ENCODE assay signal across 8 mouse cellular contexts in genomic region chr4:140987476-140987875, GRCm38 (mm10). TPM values are rescaled to one million over a fixed set of nuclear protein-coding genes. Genes with fewer than 3 reads are reported as not detected.
DNase-seq lines count a peak whose midpoint lies in the region; ATAC-seq and TF ChIP-seq lines count a peak whose summit lies in the region.

No protein-coding gene starts in this region.

- H3K9me3 ChIP-seq in hindbrain, postnatal 0 days (ENCODE audit: low read length): no peaks in the 10 kb centered on the region
- H3K9me3 ChIP-seq in midbrain, embryonic 14.5 days (ENCODE audit: control insufficient read depth, low read length): no peaks in the 10 kb centered on the region

- H3K4me2 ChIP-seq in hindbrain, postnatal 0 days (ENCODE audit: low read depth, low read length): peak overlapping the region; percentile 78
- peak overlapping the region; percentile 76 for H3K4me2 ChIP-seq in midbrain, embryonic 14.5 days (ENCODE audit: low read length)

- ATAC-seq in hindbrain, postnatal 0 days: 0 out of 2 replicates have a peak, but pooled peaks have one; percentile 1
- no peak for ATAC-seq in midbrain, embryonic 14.5 days (ENCODE audit: low FRiP score, low TSS enrichment)

- peak overlapping the region; percentile 82 for H3K4me3 ChIP-seq in liver, adult 2 months (ENCODE audit: insufficient read depth, low read depth, low read length)
- H3K4me3 ChIP-seq in brown adipose tissue, adult 24 weeks (ENCODE audit: insufficient read depth, low read depth, low read length): peak overlapping the region; percentile 80
- H3K4me3 ChIP-seq in hindbrain, postnatal 0 days (ENCODE audit: low read length): peak overlapping the region; percentile 89
- peak overlapping the region; percentile 98 for H3K4me3 ChIP-seq in midbrain, embryonic 14.5 days (replicated peaks; ENCODE audit: low read depth, low read length)

- no peak for DNase-seq in liver, adult 2 months (ENCODE audit: extremely low read depth, low read depth, low spot score)
- DNase-seq in liver: no peak
- DNase-seq in hindbrain, postnatal 0 days (ENCODE audit: low spot score): no peak
- no peak for DNase-seq in midbrain, embryonic 14.5 days
- no peak for DNase-seq in left cerebral cortex, adult 8-10 months (ENCODE audit: low spot score in 2 of 2)
- no peak for DNase-seq in left cerebral cortex, adult 9 months (ENCODE audit: low spot score in 2 of 2)
- DNase-seq in kidney, adult 11 months: no peak

- no peak for TF ChIP-seq CTCF in liver, adult 2 months (IDR thresholded peaks at IDR 0.05; ENCODE audit: low read depth, low read length)
- TF ChIP-seq CTCF in hindbrain, postnatal 0 days (IDR thresholded peaks at IDR 0.05; ENCODE audit: low read depth): no peak

- no peak overlapping the region for H3K27ac ChIP-seq in liver, adult 2 months (replicated peaks; ENCODE audit: insufficient read depth, low read depth, low read length)
- peak overlapping the region; percentile 42; the same call in 1 of the 2 replicates for H3K27ac ChIP-seq in brown adipose tissue, adult 24 weeks (replicated peaks; ENCODE audit: low read depth, low read length)
- H3K27ac ChIP-seq in hindbrain, postnatal 0 days: peak overlapping the region; percentile 83; the same call in 1 of the 2 replicates
- peak overlapping the region; percentile 87; the same call in 1 of the 2 replicates for H3K27ac ChIP-seq in midbrain, embryonic 14.5 days (replicated peaks; ENCODE audit: low read depth, low read length)

- no peaks in the 10 kb centered on the region for H3K4me1 ChIP-seq in liver, adult 2 months (ENCODE audit: control insufficient read depth, insufficient read depth, low read length)
- peaks cover 7% of the 10 kb centered on the region; the same call in 1 of the 2 replicates for H3K4me1 ChIP-seq in brown adipose tissue, adult 24 weeks (ENCODE audit: control insufficient read depth, insufficient read depth, insufficient read length, low read length)
- peaks cover 14% of the 10 kb centered on the region; the same call in 1 of the 2 replicates for H3K4me1 ChIP-seq in hindbrain, postnatal 0 days (ENCODE audit: insufficient read depth, low read length)
- H3K4me1 ChIP-seq in midbrain, embryonic 14.5 days (ENCODE audit: control insufficient read depth, insufficient read depth, low read length): peaks cover 34% of the 10 kb centered on the region

- no peaks in the 10 kb centered on the region for H3K36me3 ChIP-seq in liver, adult 2 months (ENCODE audit: control insufficient read depth, insufficient read depth, low read length)
- H3K36me3 ChIP-seq in hindbrain, postnatal 0 days (ENCODE audit: insufficient read depth, low read length): no peaks in the 10 kb centered on the region
- H3K36me3 ChIP-seq in midbrain, embryonic 14.5 days (ENCODE audit: control insufficient read depth, insufficient read depth, low read length): peaks cover 15% of the 10 kb centered on the region

- 35% methylated on average over 7 of the region's 7 CpGs for WGBS in liver, adult 2 months
- WGBS in hindbrain, postnatal 0 days: 21% methylated on average over 7 of the region's 7 CpGs
- 33% methylated on average over 7 of the region's 7 CpGs for WGBS in midbrain, embryonic 14.5 days

- peaks cover 3% of the 10 kb centered on the region; the same call in 1 of the 2 replicates for H3K79me2 ChIP-seq in liver, adult 2 months (ENCODE audit: control insufficient read depth, insufficient read depth, low read length)

- peak overlapping the region; percentile 10 for H3K9ac ChIP-seq in liver, adult 2 months (ENCODE audit: low read depth, low read length)
- peak overlapping the region; percentile 96 for H3K9ac ChIP-seq in hindbrain, postnatal 0 days (replicated peaks; ENCODE audit: low read length)
- H3K9ac ChIP-seq in midbrain, embryonic 14.5 days (replicated peaks; ENCODE audit: low read length): peak overlapping the region; percentile 95

- TF ChIP-seq POLR2A in liver, adult 2 months (IDR thresholded peaks at IDR 0.05; ENCODE audit: extremely low read depth, insufficient read depth, low read length): no peak

- no peaks in the 10 kb centered on the region for H3K27me3 ChIP-seq in liver, adult 2 months (ENCODE audit: control insufficient read depth, insufficient read depth, low read length)
- H3K27me3 ChIP-seq in hindbrain, postnatal 0 days (ENCODE audit: insufficient read depth, low read length): no peaks in the 10 kb centered on the region
- no peaks in the 10 kb centered on the region for H3K27me3 ChIP-seq in midbrain, embryonic 14.5 days (ENCODE audit: control insufficient read depth, insufficient read depth, low read length)

RNA-seq across cellular contexts. Expression of gene Atp13a2, which starts 0.8 kb away (rescaled TPM):
- 12.9 and 13.3 TPM in 2 replicates for total RNA-seq in liver, adult 2 months (2014; rRNA removed)
- polyA plus RNA-seq in liver, adult 2 months (2012; rRNA removed): 32.5 and 34.0 TPM in 2 replicates
- 6.7 and 6.8 TPM in 2 replicates for polyA plus RNA-seq in brown adipose tissue, adult 24 weeks (2012; ENCODE audit: insufficient read depth, insufficient read length, missing spikeins)
- total RNA-seq in hindbrain, postnatal 0 days (2014; rRNA removed): 408 and 435 TPM in 2 replicates
- polyA plus RNA-seq in hindbrain, postnatal 0 days (2015; fragmentation: Nextera tagmentation; extraction: Ambion mirVana): 151 and 166 TPM in 2 replicates
- polyA plus RNA-seq in midbrain, embryonic 14.5 days (2014; fragmentation: Nextera tagmentation; extraction: Ambion mirVana): 162 and 173 TPM in 2 replicates
- total RNA-seq in left cerebral cortex, adult 8-10 months (2022): 100 to 1,000 TPM; 141 to 156 (median 150) TPM

RNA-seq across cellular contexts. Expression of gene Mfap2, which starts 22.7 kb away (rescaled TPM):
- 0.18 TPM in 1 of 2 replicates, not detected in the other for total RNA-seq in liver, adult 2 months (2014; rRNA removed)
- polyA plus RNA-seq in liver, adult 2 months (2012; rRNA removed): 0.30 and 0.45 TPM in 2 replicates
- polyA plus RNA-seq in brown adipose tissue, adult 24 weeks (2012; ENCODE audit: insufficient read depth, insufficient read length, missing spikeins): 1.4 and 3.0 TPM in 2 replicates
- 20.6 and 42.3 TPM in 2 replicates for total RNA-seq in hindbrain, postnatal 0 days (2014; rRNA removed)
- polyA plus RNA-seq in hindbrain, postnatal 0 days (2015; fragmentation: Nextera tagmentation; extraction: Ambion mirVana): 92.0 and 99.5 TPM in 2 replicates
- 142 and 169 TPM in 2 replicates for polyA plus RNA-seq in midbrain, embryonic 14.5 days (2014; fragmentation: Nextera tagmentation; extraction: Ambion mirVana)
- total RNA-seq in left cerebral cortex, adult 8-10 months (2022): 1 to 10 TPM; 1.8 to 5.2 (median 3.3) TPM

RNA-seq across cellular contexts. Expression of gene Sdhb, which starts 26.5 kb away (rescaled TPM):
- 479 and 532 TPM in 2 replicates for total RNA-seq in liver, adult 2 months (2014; rRNA removed)
- polyA plus RNA-seq in liver, adult 2 months (2012; rRNA removed): 324 and 347 TPM in 2 replicates
- polyA plus RNA-seq in brown adipose tissue, adult 24 weeks (2012; ENCODE audit: insufficient read depth, insufficient read length, missing spikeins): 2,044 and 2,390 TPM in 2 replicates
- 176 and 217 TPM in 2 replicates for total RNA-seq in hindbrain, postnatal 0 days (2014; rRNA removed)
- polyA plus RNA-seq in hindbrain, postnatal 0 days (2015; fragmentation: Nextera tagmentation; extraction: Ambion mirVana): 583 and 596 TPM in 2 replicates
- 456 and 524 TPM in 2 replicates for polyA plus RNA-seq in midbrain, embryonic 14.5 days (2014; fragmentation: Nextera tagmentation; extraction: Ambion mirVana)
- total RNA-seq in left cerebral cortex, adult 8-10 months (2022): 100 to 1,000 TPM; 186 to 203 (median 195) TPM

Comparison
In these comparisons a context has a peak if more than half of its experiments do, and no peak if none do; other contexts are left out.
1. H3K9ac ChIP-seq: peak in every context shown above with its lines; median percentile 96 in hindbrain, postnatal 0 days; 95 in midbrain, embryonic 14.5 days; 10 in liver, adult 2 months.
2. RNA of gene Mfap2, which starts 22.7 kb away (polyA plus RNA-seq): 142 to 169 TPM in midbrain, embryonic 14.5 days and 92.0 to 99.5 TPM in hindbrain, postnatal 0 days; 1.4 to 3.0 TPM in brown adipose tissue, adult 24 weeks and 0.30 to 0.45 TPM in liver, adult 2 months; every median in the first group is over 10 times any median in the second.
3. Peak in every context shown above with its lines, with median percentiles within 50 percentile points of each other: H3K4me3 ChIP-seq.